Mouse (Mus musculus): ENCODE results near the gene Itga2b. TPM values are rescaled to one million over a fixed set of nuclear protein-coding genes. Genes with fewer than 3 reads are reported as not detected.

The Itga2b gene
- 3.3 and 5.0 TPM in 2 replicates for polyA plus RNA-seq (2012; rRNA removed)

GRCm38 (mm10) chr11:102469648-102470357 is at the start of gene Itga2b:
Itga2b (minus strand) TSS chr11:102470122.

GRCm38 (mm10) chr11:102447497-102447896 is 22.4 kb downstream of the Itga2b start, which contains the start of gene Fam171a2:
Fam171a2 (minus strand) TSS chr11:102447682.

GRCm38 (mm10) chr11:102430121-102431017 is 39.6 kb downstream of the Itga2b start, which contains the start of gene Grn:
Grn (plus strand) TSS chr11:102430315.

GRCm38 (mm10) chr11:102407834-102408215 is 62.1 kb downstream of the Itga2b start, which contains the start of gene Slc25a39:
Slc25a39 (minus strand) TSS chr11:102407946.

Other genes with a start within 250 kb of the Itga2b start
- 70.4 and 80.7 TPM in 2 replicates for gene Hdac5, start 240.0 kb downstream of the Itga2b start, polyA plus RNA-seq (2012; rRNA removed)
- gene BC030867, start 221.2 kb downstream of the Itga2b start, polyA plus RNA-seq (2012; rRNA removed) = 1.4 and 2.3 TPM in 2 replicates
- gene Asb16, start 201.4 kb downstream of the Itga2b start, polyA plus RNA-seq (2012; rRNA removed) = 0.96 and 1.2 TPM in 2 replicates
- 20.3 and 22.6 TPM in 2 replicates for gene Tmub2, start 185.2 kb downstream of the Itga2b start, polyA plus RNA-seq (2012; rRNA removed)
- 19.6 and 21.3 TPM in 2 replicates for gene Atxn7l3, start 173.5 kb downstream of the Itga2b start, polyA plus RNA-seq (2012; rRNA removed)
- 9.5 and 10.8 TPM in 2 replicates for gene Ubtf, start 150.4 kb downstream of the Itga2b start, polyA plus RNA-seq (2012; rRNA removed)
- 0.03 TPM in 1 of 2 replicates, not detected in the other for gene Slc4a1, start 103.9 kb downstream of the Itga2b start, polyA plus RNA-seq (2012; rRNA removed)
- gene Rundc3a, start 76.7 kb downstream of the Itga2b start, polyA plus RNA-seq (2012; rRNA removed) = 4.0 and 6.2 TPM in 2 replicates
- gene Slc25a39, start 62.2 kb downstream of the Itga2b start, polyA plus RNA-seq (2012; rRNA removed) = 308 and 460 TPM in 2 replicates
- gene Grn, start 39.8 kb downstream of the Itga2b start, polyA plus RNA-seq (2012; rRNA removed) = 97.0 and 100.0 TPM in 2 replicates
- gene Fam171a2, start 22.4 kb downstream of the Itga2b start, polyA plus RNA-seq (2012; rRNA removed) = 8.8 and 13.8 TPM in 2 replicates
- 4.9 and 6.5 TPM in 2 replicates for gene Gpatch8, start 86.3 kb upstream of the Itga2b start, polyA plus RNA-seq (2012; rRNA removed)
- gene Gm11627, start 109.3 kb upstream of the Itga2b start, polyA plus RNA-seq (2012; rRNA removed) = 1.1 and 1.8 TPM in 2 replicates
- 17.6 and 24.3 TPM in 2 replicates for gene Fzd2, start 134.3 kb upstream of the Itga2b start, polyA plus RNA-seq (2012; rRNA removed)
- gene Meioc, start 193.6 kb upstream of the Itga2b start, polyA plus RNA-seq (2012; rRNA removed) = not detected in 2 replicates
- 1.0 and 1.1 TPM in 2 replicates for gene Ccdc43, start 227.7 kb upstream of the Itga2b start, polyA plus RNA-seq (2012; rRNA removed)